Mouse (Mus musculus) embryonic facial prominence, embryonic 12.5 days (tissue): ENCODE measurements at regions not wholly inside any gene's neighbourhood (a gene's known extent, or its start where the extent isn't known, plus 50 kb on each side); places are given as distances from the start of the nearest gene placed in this dataset.

Source experiments
- ATAC-seq: fragments of 200-750 bp; cut with Nextera tagmentation; 2 replicates; pipeline ENCODE4 v1.8.0; 2017; ENCODE audit not compliant: insufficient number of reproducible peaks, insufficient read depth, low FRiP score, low TSS enrichment
- H3K27ac ChIP-seq: fragments of 300-500 bp; sonication (generic); 2 replicates; pipeline ENCODE4 v1.5.1; 2016; ENCODE audit warnings: mild to moderate bottlenecking
- H3K27me3 ChIP-seq: fragments of 300-500 bp; sonication (generic); 2 replicates; pipeline ENCODE4 v1.6.1; 2016; ENCODE audit warnings: mild to moderate bottlenecking, moderate library complexity
- H3K36me3 ChIP-seq: fragments of 300-500 bp; sonication (generic); 2 replicates; pipeline ENCODE4 v1.6.1; 2016; ENCODE audit warnings: mild to moderate bottlenecking
- H3K4me1 ChIP-seq: fragments of 300-500 bp; sonication (generic); 2 replicates; pipeline ENCODE4 v1.6.1; 2016
- H3K4me2 ChIP-seq: fragments of 300-500 bp; sonication (generic); replicated peaks from 2 replicates; pipeline ENCODE4 v1.6.1; 2016; ENCODE audit warnings: mild to moderate bottlenecking, moderate library complexity
- H3K4me3 ChIP-seq: fragments of 300-500 bp; sonication (generic); 2 replicates; pipeline ENCODE4 v1.5.1; 2016; ENCODE audit warnings: mild to moderate bottlenecking
- H3K9ac ChIP-seq: fragments of 300-500 bp; sonication (generic); 2 replicates; pipeline ENCODE4 v1.6.1; 2016; ENCODE audit warnings: mild to moderate bottlenecking, moderate library complexity
- H3K9me3 ChIP-seq: fragments of 300-500 bp; sonication (generic); 2 replicates; pipeline ENCODE4 v1.6.1; 2016; ENCODE audit warnings: mild to moderate bottlenecking, moderate library complexity
- WGBS: fragments of 180-500 bp; shearing (Covaris S2); methylation state at CpG from one replicate; pipeline ENCODE4 v1.1.7; 2016; 5-methylcytosine and 5-hydroxymethylcytosine counted together

DNA sequence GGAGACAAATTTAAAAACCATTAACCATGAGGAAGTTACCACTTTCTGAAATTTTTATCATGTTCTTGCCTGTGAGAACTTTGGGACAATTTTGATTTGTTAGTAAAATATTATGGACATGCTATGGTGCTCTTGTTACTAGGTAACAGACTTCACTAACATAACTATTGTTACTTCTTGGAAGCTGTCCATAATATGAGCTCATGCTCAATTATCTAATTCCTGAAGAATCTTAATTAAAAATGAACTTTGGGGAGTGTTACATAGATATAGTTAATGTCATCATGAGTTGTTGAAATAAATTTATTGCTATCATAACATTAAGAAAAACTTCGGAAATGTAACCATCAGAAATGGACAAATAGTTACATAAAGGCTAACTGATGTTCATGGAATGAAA lies 486.5 kb upstream of the Adamts5 start:
- WGBS = 88% methylated on average over 1 of the region's 1 CpGs
- Histone ChIP-seq H3K27me3 (no peaks in the 10 kb centered on the region), H3K4me2 (no peak overlapping the region), H3K4me3 (no peak overlapping the region), H3K27ac (no peak overlapping the region), H3K9me3 (no peaks in the 10 kb centered on the region), H3K9ac (no peak overlapping the region), H3K4me1 (no peaks in the 10 kb centered on the region), H3K36me3 (no peaks in the 10 kb centered on the region)
- ATAC-seq = no peak

DNA sequence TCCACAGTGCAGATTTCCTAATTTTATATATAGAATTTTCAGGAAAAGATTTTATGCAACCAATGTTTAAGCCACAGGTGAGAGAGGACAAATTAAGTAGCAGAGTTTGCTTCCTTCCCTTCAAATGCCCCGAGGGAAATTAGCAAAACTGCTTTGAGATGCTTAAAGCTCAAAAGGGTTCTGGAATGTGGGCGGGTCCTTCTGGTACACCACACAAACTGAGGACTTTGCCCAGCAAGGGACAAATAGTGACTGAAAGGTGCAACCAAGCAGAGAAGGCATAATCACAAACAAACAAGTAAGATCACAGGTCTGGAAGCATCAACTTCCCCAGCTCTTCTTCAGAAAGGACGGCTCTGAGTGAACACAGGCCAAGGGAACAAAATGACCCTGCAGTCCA lies 476.4 kb upstream of the Adamts5 start:
- Histone ChIP-seq H3K9me3 (no peaks in the 10 kb centered on the region), H3K36me3 (no peaks in the 10 kb centered on the region), H3K4me3 (no peak overlapping the region), H3K27me3 (no peaks in the 10 kb centered on the region), H3K9ac (no peak overlapping the region), H3K27ac (no peak overlapping the region), H3K4me2 (no peak overlapping the region), H3K4me1 (no peaks in the 10 kb centered on the region)
- ATAC-seq = no peak
- 33% methylated on average over 3 of the region's 3 CpGs for WGBS

DNA sequence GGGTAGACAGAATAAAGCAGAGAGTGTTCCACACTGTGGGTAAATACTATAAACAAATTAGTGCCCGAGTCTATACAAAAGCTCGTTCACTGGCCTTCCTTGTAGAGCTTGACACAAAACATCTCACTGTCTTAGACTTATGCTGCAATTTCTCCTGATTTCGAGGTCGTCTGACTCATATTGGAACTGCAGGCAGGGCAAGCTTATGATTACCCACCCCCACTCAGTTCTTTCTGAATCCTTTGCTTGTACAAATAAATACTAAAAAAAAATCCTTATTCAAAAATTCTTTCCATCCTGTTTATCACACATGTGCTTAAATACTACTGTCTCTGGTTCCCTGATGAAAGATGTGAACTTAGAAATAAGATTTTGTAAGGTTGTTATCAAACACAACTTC lies 470.0 kb upstream of the Adamts5 start:
- Histone ChIP-seq H3K4me2 (no peak overlapping the region), H3K4me1 (no peaks in the 10 kb centered on the region), H3K27ac (no peak overlapping the region), H3K9me3 (no peaks in the 10 kb centered on the region), H3K36me3 (no peaks in the 10 kb centered on the region), H3K27me3 (no peaks in the 10 kb centered on the region), H3K4me3 (no peak overlapping the region), H3K9ac (no peak overlapping the region)
- ATAC-seq = no peak
- 79% methylated on average over 4 of the region's 4 CpGs for WGBS

DNA sequence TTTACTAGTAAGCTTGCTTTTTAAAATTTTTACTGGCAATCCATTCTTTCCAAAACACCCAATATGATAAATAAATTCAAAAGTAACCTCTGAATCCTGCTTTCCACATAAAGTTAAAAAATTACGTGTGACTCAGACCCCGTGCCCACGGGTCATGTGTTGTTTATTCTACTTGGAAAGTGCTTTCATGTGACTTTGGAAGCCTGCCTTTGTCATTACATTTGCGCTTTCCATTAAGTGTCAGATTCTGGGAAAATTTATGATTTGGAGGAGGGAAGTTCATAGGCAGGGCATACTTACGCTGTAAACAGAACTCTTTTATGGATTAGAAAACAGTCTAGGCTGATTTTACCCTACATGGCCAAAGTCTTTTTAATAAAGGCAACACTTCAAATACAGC lies 466.8 kb upstream of the Adamts5 start:
- H3K9me3 ChIP-seq = no peaks in the 10 kb centered on the region
- H3K4me1 ChIP-seq = no peaks in the 10 kb centered on the region
- no peaks in the 10 kb centered on the region for H3K27me3 ChIP-seq
- H3K9ac ChIP-seq = no peak overlapping the region
- no peak overlapping the region for H3K4me2 ChIP-seq
- H3K27ac ChIP-seq = no peak overlapping the region
- no peak for ATAC-seq
- no peak overlapping the region for H3K4me3 ChIP-seq
- no peaks in the 10 kb centered on the region for H3K36me3 ChIP-seq
- 87% methylated on average over 5 of the region's 5 CpGs for WGBS

DNA sequence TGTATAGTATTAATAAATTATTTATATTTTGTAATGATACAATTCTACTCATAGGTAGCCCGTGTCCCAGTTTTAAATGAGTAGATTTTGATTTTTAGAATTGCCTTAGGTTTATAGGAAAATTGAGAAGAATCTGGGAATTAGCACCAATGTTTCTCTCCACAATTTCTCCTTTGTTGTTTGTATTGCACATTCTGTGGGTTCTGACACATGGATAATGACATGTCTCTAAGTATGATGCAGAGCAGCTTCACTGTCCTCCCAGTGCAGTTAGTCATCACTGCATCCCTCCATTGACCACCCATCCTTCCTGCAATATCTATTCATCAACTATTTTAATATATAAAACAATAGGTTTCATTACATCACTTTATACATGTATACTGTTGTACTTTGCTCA lies 464.6 kb upstream of the Adamts5 start:
- Histone ChIP-seq H3K9me3 (no peaks in the 10 kb centered on the region), H3K9ac (no peak overlapping the region), H3K36me3 (no peaks in the 10 kb centered on the region), H3K27ac (no peak overlapping the region), H3K27me3 (no peaks in the 10 kb centered on the region), H3K4me2 (no peak overlapping the region), H3K4me3 (no peak overlapping the region), H3K4me1 (no peaks in the 10 kb centered on the region)
- 86% methylated on average over 1 of the region's 1 CpGs for WGBS
- ATAC-seq = no peak

DNA sequence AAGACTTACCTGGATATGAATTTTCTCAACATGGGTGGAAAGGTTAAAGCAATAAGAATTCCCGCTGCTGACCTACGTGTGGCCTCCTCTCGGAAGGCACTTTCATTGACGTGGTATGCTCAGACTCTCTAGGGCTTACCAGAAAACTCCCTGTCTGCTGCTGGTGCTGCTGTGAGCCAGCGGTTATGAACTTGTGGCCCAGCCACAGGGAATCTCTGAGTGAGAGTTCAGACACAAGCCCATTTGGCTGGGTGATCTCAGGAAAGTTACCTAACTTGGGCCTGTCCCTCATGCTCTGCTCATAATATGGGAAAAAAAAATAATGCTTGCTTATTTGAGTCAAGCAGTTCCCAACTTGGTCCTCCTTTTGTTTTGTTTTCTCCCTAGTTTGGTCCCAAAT lies 459.5 kb upstream of the Adamts5 start:
- H3K27ac ChIP-seq = no peak overlapping the region
- no peaks in the 10 kb centered on the region for H3K9me3 ChIP-seq
- ATAC-seq = no peak
- 76% methylated on average over 5 of the region's 5 CpGs for WGBS
- H3K4me1 ChIP-seq = no peaks in the 10 kb centered on the region
- H3K4me2 ChIP-seq = no peak overlapping the region
- no peaks in the 10 kb centered on the region for H3K27me3 ChIP-seq
- H3K36me3 ChIP-seq = no peaks in the 10 kb centered on the region
- H3K4me3 ChIP-seq = no peak overlapping the region
- no peak overlapping the region for H3K9ac ChIP-seq

DNA sequence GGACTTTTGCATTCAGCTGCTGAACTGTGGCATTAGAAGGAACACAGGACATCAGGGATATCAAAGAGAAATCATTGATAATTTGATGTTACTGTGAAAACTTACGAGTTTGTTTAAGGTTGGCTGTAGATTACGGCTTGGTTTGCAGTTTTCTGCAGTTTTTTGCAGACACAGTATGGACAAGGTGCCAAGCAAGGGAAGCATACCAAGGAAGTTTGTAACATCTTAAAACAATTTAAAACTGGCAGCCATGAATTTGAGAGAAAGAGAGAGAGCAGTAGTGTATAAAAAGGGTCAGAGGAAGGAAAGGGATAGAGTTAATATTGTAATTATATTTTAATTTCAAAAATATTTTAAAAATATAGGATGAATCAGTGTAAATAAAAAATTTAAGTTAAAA lies 453.4 kb upstream of the Adamts5 start:
- H3K27me3 ChIP-seq = no peaks in the 10 kb centered on the region
- H3K36me3 ChIP-seq = no peaks in the 10 kb centered on the region
- H3K4me1 ChIP-seq = no peaks in the 10 kb centered on the region
- no peaks in the 10 kb centered on the region for H3K9me3 ChIP-seq
- ATAC-seq = no peak
- no peak overlapping the region for H3K27ac ChIP-seq
- H3K4me3 ChIP-seq = no peak overlapping the region
- H3K4me2 ChIP-seq = no peak overlapping the region
- 48% methylated on average over 2 of the region's 2 CpGs for WGBS
- H3K9ac ChIP-seq = no peak overlapping the region

DNA sequence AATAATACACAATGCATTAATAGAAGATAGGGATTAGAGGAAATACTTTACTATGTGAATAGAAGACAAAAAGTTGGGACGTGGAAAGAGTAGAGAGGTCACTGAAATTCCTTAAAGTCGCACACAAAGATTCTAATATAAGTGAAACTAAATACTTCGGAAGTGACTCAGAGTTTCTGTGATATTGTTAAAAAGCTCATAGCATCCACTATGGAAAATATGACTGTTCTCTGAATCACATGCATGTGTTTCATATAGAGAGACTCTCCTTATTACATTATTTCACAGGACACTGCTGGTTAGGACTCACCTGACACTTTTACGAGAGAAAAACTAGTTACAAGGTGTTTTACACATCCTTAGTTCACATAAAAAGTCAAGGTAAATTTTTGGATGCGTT lies 446.1 kb upstream of the Adamts5 start:
- no peaks in the 10 kb centered on the region for H3K9me3 ChIP-seq
- no peaks in the 10 kb centered on the region for H3K4me1 ChIP-seq
- no peaks in the 10 kb centered on the region for H3K27me3 ChIP-seq
- no peak overlapping the region for H3K27ac ChIP-seq
- H3K4me3 ChIP-seq = no peak overlapping the region
- ATAC-seq = no peak
- H3K36me3 ChIP-seq = no peaks in the 10 kb centered on the region
- no peak overlapping the region for H3K9ac ChIP-seq
- 82% methylated on average over 5 of the region's 5 CpGs for WGBS
- no peak overlapping the region for H3K4me2 ChIP-seq

DNA sequence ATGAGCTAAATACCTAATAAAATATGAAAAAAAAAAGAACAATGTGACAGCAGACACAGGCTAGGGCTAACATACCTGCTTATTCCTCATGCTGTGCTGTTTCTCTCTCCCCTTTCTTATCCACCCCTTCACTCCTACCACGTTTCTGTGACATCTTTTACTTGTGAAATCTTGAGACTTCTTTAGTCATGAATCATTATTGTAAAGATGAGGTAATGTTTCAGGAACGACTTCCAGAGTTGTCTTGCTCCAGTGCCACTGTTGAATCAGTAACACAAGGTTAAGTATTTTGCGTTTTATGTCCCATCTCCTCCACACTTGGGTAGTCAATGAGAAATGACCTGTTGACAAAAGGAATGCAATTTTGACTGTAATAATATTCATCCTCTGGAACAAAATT lies 445.3 kb upstream of the Adamts5 start:
- no peak for ATAC-seq
- WGBS = 69% methylated on average over 3 of the region's 3 CpGs
- Histone ChIP-seq H3K4me2 (no peak overlapping the region), H3K4me1 (no peaks in the 10 kb centered on the region), H3K36me3 (no peaks in the 10 kb centered on the region), H3K4me3 (no peak overlapping the region), H3K27ac (no peak overlapping the region), H3K9me3 (no peaks in the 10 kb centered on the region), H3K27me3 (no peaks in the 10 kb centered on the region), H3K9ac (no peak overlapping the region)

DNA sequence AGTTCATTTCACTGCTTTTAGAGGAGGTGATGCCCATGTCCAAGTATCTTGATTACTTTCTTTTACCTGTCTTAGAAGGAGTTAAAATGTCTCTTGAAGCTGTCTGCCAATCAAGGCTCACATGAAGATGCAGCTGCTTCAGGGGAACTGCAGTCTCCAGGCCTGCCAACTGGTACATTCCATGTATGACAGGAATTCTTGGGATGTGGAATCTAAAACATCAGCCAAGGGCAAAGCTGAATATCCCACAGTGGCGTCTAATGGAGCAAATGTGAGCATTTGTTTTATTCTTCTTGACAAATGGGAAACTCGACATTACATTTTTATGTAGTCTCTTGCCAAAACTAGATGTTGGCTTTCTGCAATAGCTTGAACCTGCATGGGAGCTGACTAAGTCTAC lies 438.7 kb upstream of the Adamts5 start:
- no peaks in the 10 kb centered on the region for H3K27me3 ChIP-seq

DNA sequence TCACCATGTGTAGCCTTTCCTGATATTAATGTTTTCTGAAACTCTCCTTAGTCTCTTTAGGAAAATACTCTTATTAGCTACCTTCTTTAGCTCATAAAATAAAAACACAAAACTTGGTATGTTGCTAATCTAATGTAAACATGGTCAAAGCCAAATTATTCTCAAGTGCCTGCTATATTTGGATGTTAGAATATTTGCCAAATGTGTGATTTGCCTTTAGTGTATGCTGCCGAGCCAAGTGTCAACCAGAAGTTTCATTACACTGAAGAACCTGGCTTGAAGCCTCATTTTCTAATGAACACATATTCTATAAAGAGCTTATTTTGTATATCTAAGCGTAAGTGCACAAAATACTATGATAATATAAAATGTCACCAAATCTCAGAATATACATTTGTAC lies 423.8 kb upstream of the Adamts5 start:
- Histone ChIP-seq H3K27ac (no peak overlapping the region), H3K9me3 (no peaks in the 10 kb centered on the region), H3K4me3 (no peak overlapping the region), H3K4me2 (no peak overlapping the region), H3K36me3 (no peaks in the 10 kb centered on the region), H3K4me1 (no peaks in the 10 kb centered on the region), H3K27me3 (no peaks in the 10 kb centered on the region), H3K9ac (no peak overlapping the region)
- 88% methylated on average over 2 of the region's 2 CpGs for WGBS
- ATAC-seq = no peak

More for the DNA sequence above, 438.7 kb upstream of the Adamts5 start:
- Histone ChIP-seq H3K9ac (no peak overlapping the region), H3K4me1 (no peaks in the 10 kb centered on the region), H3K9me3 (no peaks in the 10 kb centered on the region), H3K36me3 (no peaks in the 10 kb centered on the region), H3K4me3 (no peak overlapping the region), H3K27ac (no peak overlapping the region), H3K4me2 (no peak overlapping the region)
- ATAC-seq = no peak
- WGBS = 75% methylated on average over 2 of the region's 2 CpGs

DNA sequence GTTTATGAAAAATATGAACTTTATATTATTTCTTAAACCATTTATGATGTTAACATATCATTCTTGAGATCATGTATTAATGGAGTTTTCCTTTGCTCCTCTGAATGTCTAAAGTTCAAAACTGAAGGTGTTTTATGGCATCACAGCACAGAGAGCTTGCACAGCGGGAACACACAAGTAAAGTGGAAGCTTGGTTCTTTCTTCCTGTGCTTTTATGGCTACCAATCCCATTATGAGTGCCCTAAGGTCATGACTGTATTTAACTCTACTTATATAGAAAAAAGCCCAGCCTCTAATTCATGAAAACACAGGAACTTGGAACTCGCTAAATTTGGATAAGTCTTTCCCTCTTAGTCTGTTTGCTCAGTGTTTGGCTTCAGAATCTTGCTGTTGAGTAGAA lies 417.3 kb upstream of the Adamts5 start:
- no peak for ATAC-seq
- H3K4me3 ChIP-seq = no peak overlapping the region
- H3K9ac ChIP-seq = no peak overlapping the region
- 61% methylated on average over 2 of the region's 2 CpGs for WGBS
- H3K27me3 ChIP-seq = no peaks in the 10 kb centered on the region
- no peaks in the 10 kb centered on the region for H3K4me1 ChIP-seq
- H3K9me3 ChIP-seq = no peaks in the 10 kb centered on the region
- H3K36me3 ChIP-seq = no peaks in the 10 kb centered on the region
- no peak overlapping the region for H3K4me2 ChIP-seq
- no peak overlapping the region for H3K27ac ChIP-seq

DNA sequence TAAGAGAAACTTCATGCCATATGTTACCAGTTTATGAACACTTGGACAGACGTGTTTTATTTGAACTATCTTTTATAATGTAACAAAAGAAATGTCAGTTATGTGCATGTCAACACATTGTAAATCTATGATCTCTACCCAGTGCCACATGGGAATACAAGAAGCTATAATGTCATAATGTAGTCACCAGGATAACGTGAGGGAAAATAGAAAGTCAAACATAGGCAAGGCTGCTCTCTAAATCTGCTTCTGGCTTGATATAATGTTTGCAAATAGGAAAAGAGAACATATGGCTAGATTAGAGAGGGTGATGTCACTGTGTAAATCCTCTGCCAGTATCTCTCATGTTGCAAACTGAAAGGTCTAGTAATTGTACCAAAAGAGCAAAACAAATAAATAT lies 408.1 kb upstream of the Adamts5 start:
- Histone ChIP-seq H3K9me3 (no peaks in the 10 kb centered on the region), H3K4me2 (no peak overlapping the region), H3K4me1 (no peaks in the 10 kb centered on the region), H3K9ac (no peak overlapping the region), H3K27me3 (no peaks in the 10 kb centered on the region), H3K36me3 (no peaks in the 10 kb centered on the region), H3K27ac (no peak overlapping the region), H3K4me3 (no peak overlapping the region)
- ATAC-seq = no peak
- 53% methylated on average over 2 of the region's 2 CpGs for WGBS
